Mouse (Mus musculus) embryo, embryonic 11 days (tissue): ENCODE measurements around the gene Gm10130.
"Not testable (repeated sequence)": the region's sequence is repeated elsewhere in the genome, so short reads cannot be mapped to it uniquely, and the experiment has no call there.

Experiments used
- DNase-seq: peaks from one replicate; pipeline ENCODE4 v3.0.0-alpha.2; 2015

Gene Gm10130

DNA sequence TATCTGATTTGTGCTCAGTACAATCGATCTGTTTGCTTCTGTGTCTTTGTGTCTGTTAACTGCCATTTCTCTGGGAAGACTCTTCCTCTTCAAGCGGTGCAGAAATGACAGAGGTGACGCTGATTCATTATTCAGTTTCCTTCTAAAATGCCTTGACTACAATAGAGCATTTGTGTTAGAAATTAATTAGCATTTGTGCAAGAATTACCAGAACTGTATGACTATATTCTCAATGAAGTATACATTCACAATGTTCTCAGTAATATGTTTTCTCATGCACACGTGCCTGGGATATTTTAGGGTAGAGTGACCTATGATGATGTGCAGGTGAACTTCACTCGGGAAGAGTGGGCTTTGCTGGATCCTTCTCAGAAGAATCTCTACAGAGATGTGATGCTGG is at the start of gene Gm10130:
Gene Gm10130, plus strand, starts transcription at position 301 of the 400 bp plus-strand sequence.
- no peak for DNase-seq

DNA sequence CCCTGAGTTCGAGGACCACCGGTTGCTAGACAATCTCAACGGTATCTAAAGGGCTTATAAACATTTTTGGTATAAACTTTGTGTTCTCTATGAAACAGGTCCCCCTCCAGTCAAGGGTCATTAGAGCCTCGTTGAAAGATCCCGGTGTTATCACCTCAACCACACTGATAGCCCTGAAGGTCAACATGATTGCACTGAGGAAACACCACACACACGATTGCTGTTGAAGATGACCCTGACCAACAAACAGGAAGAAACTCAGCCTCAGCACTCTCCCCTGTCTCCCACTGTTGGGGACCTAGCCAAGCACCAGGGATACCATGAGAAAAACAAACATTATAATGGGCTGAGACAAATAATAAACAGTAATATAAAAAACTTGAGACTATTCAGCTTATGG is 29.8 kb upstream of the Gm10130 start:
- no peak for DNase-seq

DNA sequence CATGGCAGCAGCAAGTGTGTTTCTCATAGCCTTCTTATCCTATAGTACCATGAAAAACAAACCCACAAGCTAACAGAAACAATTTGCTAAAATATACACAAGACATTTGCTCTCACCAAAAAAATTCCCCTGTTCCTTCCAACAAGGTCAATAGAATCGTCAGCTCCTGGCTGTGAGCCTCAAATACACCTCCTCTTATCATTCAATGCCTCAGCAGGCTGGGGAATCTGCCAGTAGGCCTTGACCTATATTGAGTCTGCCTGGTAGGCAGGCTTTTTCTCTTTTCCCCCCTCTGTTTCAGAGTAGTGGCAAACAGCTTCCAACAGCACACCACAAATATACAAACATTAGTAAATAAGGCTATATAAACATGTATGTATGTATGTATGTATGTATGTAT is 24.4 kb upstream of the Gm10130 start:
- DNase-seq, result no peak

DNA sequence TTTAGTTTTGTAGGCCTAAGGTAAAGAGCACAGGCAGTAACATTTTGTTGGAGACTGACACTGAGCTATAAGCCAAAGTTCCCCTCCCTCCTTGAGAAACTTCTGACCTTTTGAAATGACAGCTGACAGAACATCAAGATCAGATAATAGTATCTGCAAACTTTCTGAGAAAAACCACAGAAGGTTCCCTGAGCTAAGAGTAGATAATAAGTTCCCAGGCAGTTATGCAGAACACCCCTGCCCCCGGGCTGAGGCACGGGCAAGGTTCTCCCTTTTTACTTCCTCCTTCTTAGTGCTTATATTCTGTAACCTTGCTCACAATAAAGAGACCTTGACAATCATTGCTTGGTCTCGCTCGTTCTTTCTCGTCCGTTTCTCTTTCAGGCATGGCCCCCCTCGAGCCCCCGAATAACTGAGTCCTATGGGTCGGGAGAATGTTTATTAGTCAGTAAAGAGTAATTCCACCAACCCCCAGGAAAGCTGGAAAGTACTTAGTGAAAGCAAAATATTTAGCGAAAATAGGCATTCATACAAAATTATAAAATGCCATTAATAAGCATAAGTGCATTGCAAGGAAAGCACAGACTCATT is 16.2 kb upstream of the Gm10130 start:
- no peak for DNase-seq

DNA sequence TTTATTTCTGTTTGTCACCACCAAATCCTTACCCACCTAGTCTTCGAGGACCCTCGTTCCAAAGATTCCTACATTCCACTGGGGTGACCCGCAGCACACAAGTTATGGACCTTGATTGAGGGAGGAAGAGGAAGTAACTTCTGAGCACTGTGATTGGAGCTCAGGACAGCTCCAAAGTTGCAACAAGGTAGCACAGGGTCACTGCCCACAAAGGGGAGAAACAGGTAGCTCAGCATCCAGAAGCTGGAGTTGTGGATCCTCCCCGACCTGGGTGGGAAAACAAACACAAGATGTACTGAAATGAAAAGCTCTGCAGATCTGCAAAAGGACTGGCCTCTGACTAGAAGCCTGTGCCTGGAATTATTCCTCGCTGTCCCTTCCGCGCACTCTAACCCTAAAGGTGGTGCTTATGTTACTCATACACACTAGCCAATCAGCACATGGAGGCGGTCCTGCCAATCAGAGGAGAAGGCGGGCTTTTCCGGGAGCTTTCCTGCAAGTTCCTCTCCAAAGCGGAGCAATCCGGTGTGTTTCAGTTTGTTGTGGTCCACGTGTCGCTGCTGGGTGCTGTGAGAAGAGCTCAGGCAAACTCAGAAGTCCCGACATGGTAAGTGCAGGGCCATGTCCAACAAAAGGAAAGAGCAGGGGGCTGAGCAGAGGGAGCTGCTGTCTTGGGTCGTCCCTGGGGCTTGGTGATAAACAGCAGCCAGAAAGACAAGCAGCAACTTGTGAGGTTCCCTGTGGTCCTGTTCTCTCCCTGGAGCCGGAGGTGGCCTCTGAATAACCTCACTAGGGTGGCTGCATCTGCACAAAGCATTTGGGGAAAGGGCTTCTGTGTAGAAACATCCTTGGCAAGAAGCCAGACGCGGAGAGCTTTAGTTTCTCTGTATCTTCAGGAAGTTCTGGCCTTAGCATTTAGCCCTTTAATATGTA is 12.3 kb upstream of the Gm10130 start:
- peak; percentile 91 for DNase-seq

DNA sequence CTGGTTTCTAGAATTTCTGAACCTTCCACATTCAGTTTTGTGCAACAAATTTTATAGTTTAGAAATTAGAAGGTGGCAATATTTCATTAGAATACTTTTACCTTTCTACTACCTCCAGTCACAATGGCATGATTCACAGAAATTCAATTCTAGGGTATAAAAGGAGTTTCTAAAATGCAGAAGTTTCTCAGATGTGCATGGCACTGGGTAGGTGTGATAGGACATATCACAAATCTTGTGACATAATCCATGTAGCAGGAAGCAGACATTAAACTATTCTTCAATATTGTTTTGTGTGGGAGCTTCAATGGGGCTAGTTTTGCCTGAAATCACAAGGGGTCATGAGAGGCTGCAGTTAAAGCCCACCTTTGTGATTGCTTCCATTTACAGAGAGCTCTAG is 7.4 kb upstream of the Gm10130 start:
- no peak for DNase-seq

DNA sequence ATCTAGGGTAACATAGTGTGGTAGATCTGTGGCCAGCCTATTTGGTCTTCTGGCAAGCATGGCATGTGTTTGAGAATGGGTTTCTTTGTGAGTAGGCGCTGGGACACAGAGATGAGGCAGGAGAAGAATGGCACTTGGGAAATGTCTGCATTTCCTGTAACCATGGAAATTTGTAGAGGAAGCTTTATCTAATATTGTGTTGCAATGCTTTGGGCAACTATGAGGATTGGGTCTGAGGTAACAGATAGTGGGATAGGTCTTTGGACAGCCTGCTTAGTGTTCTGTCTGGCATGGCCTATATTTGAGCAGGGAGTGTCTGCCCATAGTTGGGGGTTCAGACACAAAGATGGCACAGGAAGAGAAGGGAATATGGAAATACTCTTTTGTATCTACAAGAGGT is 4.5 kb upstream of the Gm10130 start:
- DNase-seq, result no peak

DNA sequence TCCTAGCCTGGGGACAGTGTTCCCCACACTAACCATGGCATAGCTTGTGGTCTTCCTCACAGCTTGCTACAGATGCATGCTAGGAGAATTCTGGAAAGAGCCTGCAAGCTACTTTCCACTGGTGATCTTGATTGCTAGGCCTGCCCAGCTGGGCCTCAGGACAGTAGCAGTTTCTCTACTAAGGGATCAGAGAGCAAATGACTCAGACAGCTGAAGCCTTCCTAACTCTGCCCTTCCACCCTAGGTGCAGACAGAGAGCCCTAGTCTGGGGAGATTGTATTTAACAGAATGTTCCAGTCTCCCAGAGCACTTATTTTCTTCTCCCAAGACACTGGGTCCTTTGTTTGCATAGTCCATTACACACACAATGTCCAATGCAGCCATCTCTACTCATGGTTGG is 33.6 kb downstream of the Gm10130 start:
- not testable (repeated sequence) for DNase-seq

DNA sequence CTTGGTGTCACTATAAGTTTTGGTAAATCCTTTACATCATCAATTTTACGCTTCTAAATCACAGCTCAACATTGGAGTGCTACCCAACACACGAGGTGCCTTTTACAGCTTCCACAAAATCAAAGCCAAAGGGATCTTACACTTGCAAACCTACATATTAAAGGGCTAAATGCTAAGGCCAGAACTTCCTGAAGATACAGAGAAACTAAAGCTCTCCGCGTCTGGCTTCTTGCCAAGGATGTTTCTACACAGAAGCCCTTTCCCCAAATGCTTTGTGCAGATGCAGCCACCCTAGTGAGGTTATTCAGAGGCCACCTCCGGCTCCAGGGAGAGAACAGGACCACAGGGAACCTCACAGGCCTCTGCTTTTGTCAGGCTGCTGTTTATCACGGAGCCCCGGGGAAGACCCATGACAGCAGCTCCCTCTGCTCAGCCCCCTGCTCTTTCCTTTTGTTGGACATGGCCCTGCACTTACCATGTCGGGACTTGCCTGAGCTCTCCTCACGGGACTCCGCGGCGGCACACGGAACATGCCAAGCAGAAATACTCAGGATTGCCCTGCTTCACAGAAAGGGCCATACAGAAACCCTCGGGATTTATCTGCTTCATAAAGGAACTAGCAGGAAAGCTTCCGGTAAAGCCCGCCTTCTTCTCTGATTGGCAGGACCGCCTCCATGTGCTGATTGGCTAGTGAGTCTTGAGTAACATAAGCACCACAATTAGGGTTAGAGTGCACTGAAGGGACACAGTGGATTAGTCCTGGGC is 38.8 kb downstream of the Gm10130 start, which contains the start of gene 3300002I08Rik:
Gene 3300002I08Rik, minus strand, starts transcription at position 653 of the 765 bp plus-strand sequence.
- DNase-seq, result peak; percentile 90

DNA sequence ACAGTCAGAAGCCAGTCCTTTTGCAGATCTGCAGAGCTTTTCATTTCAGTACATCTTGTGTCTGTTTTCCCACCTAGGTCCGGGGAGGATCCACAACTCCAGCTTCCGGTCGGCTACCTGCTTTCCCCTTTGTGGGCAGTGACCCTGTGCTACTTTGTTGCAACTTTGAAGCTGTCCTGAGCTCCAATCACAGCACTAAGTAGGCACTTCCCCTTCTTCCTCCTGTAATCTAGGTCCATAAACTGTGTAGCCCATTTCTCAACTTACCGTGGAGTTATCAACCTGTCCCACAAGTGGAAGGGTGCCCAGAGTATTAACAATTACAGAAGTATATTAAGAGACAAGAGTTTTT is 39.4 kb downstream of the Gm10130 start:
- no peak for DNase-seq

DNA sequence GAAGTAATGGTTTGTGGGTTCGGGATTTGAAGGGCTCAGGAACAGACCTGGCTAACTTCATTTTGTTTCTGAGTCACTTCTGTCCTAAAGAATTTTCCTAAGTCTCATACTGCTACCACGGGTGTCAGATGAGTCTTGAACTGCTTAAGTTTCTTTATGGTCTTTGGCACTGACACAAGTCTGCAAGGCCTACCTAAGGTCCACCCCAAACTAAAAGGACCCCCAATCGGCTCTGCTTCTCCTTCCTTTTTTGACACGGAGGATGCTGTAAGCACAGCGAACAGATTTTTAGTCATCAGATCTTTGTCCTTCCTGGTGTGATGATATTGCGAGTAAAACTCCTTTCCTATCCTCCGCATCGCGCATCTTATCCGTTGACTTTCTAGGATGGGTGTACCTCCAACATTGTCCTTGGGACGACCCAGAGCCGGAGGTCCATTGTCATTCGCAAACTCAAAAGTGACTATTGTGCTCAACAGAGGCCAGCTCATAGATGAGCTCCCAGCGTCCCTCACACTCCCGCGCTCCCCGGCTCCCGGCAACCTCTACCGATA is 62.1 kb downstream of the Gm10130 start:
- not testable (repeated sequence) for DNase-seq

DNA sequence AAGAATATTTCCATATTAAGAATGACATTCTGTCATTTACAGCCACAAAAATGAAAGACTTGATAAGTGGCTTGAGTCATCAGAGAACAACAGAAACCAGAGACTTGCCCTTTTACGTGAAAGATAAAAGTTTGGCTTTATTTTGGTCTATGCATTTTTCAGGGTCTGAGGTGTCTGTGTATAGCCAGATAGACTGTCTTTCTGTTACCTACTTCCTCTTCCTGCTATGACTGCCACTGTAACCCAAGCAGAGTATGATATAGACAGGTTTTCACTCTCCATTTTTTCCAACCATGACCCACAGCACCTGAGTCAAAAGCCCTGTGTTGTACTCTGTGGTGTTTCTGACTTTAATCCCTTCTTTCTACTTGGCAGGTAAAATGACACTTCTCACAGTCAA is 66.7 kb downstream of the Gm10130 start:
- DNase-seq, result no peak

DNA sequence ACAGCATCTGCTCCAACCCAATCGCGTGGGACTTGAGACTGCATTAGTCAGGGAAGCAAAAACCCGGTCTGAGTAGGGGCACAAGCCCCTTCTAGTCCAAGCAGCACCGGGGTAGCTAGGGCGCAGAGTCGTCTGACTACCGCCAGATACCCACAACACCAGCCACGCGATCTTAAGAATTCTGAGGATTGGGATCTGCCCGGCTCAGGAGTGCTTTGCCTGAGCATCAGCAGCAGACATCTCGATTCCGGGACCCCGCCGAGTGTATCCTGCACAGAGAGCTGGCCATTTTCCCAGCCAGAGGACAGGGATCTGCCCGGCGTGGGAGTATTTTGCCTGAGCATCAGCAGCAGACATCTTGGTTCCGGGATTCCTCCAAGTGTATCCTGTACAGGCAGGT is 88.6 kb downstream of the Gm10130 start:
- not testable (repeated sequence) for DNase-seq
